Mouse (Mus musculus): ENCODE results near the gene Lzic.
A peak's percentile ranks its signal among the peaks of the same experiment; 100 is the strongest.

The Lzic gene

GRCm38 (mm10) chr4:149526330-149526729 is 41.3 kb downstream of the Lzic start:
- DNase-seq (ENCODE audit: low read depth), result no peak

GRCm38 (mm10) chr4:149527621-149528354 is 42.8 kb downstream of the Lzic start:
- DNase-seq (ENCODE audit: low read depth), result no peak

GRCm38 (mm10) chr4:149529691-149530090 is 44.7 kb downstream of the Lzic start:
- no peak for DNase-seq (ENCODE audit: low read depth)

GRCm38 (mm10) chr4:149539441-149539840 is 54.4 kb downstream of the Lzic start:
- no peak for DNase-seq (ENCODE audit: low read depth)

- DNase-seq (ENCODE audit: low read depth), result peak; percentile 75
These were observed 56.9 kb downstream of the Lzic start for GRCm38 (mm10) chr4:149541935-149542334.

- peak; percentile 17 for DNase-seq (ENCODE audit: low read depth)
These were observed 57.4 kb downstream of the Lzic start for GRCm38 (mm10) chr4:149542431-149542830.

GRCm38 (mm10) chr4:149542927-149543553 is 58.0 kb downstream of the Lzic start:
- DNase-seq (ENCODE audit: low read depth), result peak; percentile 94

GRCm38 (mm10) chr4:149544892-149545291 is 59.9 kb downstream of the Lzic start:
- DNase-seq (ENCODE audit: low read depth), result no peak

Data from naive thymus-derived CD4-positive, alpha-beta T cell, adult 2 months (primary cell).